Mouse (Mus musculus): ENCODE data around the gene Tex261. TPM values are rescaled to one million over a fixed set of nuclear protein-coding genes. Genes with fewer than 3 reads are reported as not detected.

Gene Tex261
- polyA plus RNA-seq, 2 experiments = 21.6 to 44.2 TPM

DNA sequence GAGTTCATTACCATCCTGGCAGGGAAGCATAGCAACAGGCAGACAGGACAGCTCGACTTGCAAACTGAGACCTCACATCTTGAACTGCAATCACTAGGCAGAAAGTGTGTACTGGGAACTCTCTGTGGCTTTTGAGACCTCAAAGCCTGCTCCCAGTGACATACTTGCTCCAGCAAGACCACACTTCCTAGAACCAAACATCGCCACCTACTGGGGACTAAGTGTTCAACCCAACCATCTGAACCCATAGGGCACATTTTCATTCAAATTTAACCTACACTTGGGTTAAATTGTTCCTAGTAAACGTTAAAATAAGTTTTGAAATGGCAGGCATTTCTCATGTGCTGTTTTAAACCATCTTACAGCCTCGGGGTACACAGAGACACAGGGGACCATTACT, 48.4 kb downstream of the Tex261 start:
- Histone ChIP-seq H3K9me3 (ENCODE audit: control insufficient read depth, low read length) (no peaks in the 10 kb centered on the region), H3K4me2 (ENCODE audit: low read depth) (no peak overlapping the region), H3K9ac (replicated peaks) (no peak overlapping the region), H3K27ac (no peak overlapping the region), H3K4me3 (ENCODE audit: insufficient read depth in 1 of 2, low read depth in 2 of 2, low read length in 2 of 2) (no peak overlapping the region), H3K4me1 (replicated peaks; ENCODE audit: control insufficient read depth in 2 of 2, insufficient read depth in 2 of 2, low read length in 1 of 2) (no peaks in the 10 kb centered on the region), H3K36me3 (replicated peaks; ENCODE audit: control insufficient read depth, insufficient read depth, low read depth) (no peaks in the 10 kb centered on the region), H3K27me3 (ENCODE audit: control insufficient read depth, insufficient read depth, low read length) (peaks cover 3% of the 10 kb centered on the region)
- no peak for DNase-seq (ENCODE audit: low read depth in 3 of 3, low spot score in 3 of 3)
- TF ChIP-seq EP300 (IDR thresholded peaks at IDR 0.05; ENCODE audit: low read depth) (no peak), CTCF (IDR thresholded peaks at IDR 0.05; ENCODE audit: low read depth) (peak; percentile 33; the same call in 1 of the 2 replicates)
- WGBS (ENCODE audit: insufficient replicate concordance) = 22% methylated on average over 4 of the region's 4 CpGs
- ATAC-seq (ENCODE audit: insufficient read depth) = no peak

DNA sequence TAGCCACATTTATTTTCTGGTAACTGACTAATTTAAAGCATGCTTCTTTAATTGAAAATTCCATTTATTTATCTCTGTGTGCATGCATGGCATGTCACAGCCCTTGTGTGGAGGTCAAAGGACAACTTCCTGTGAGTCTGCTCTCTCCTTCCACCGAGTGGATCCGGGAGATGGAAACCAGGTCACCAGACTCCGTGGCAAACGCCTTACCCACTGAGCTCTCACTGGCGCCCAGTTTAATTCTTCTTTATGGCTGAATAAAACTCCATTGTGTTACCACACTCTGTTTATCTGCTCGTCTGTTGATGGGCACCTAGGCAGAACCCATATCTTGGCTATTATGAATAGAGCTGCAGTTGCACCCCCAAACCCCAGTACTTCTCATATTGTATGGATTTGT, 53.1 kb downstream of the Tex261 start:
- Histone ChIP-seq H3K36me3 (replicated peaks; ENCODE audit: control insufficient read depth, insufficient read depth, low read depth) (no peaks in the 10 kb centered on the region), H3K27me3 (ENCODE audit: control insufficient read depth, insufficient read depth, low read length) (peaks cover 23% of the 10 kb centered on the region), H3K9me3 (ENCODE audit: control insufficient read depth, low read length) (no peaks in the 10 kb centered on the region), H3K4me3 (ENCODE audit: insufficient read depth in 1 of 2, low read depth in 2 of 2, low read length in 2 of 2) (no peak overlapping the region), H3K4me2 (ENCODE audit: low read depth) (no peak overlapping the region), H3K27ac (no peak overlapping the region), H3K4me1 (replicated peaks; ENCODE audit: control insufficient read depth in 2 of 2, insufficient read depth in 2 of 2, low read length in 1 of 2) (no peaks in the 10 kb centered on the region), H3K9ac (replicated peaks) (no peak overlapping the region)
- DNase-seq (ENCODE audit: low read depth in 3 of 3, low spot score in 3 of 3) (no peak), ATAC-seq (ENCODE audit: insufficient read depth) (no peak)
- WGBS (ENCODE audit: insufficient replicate concordance) = 14% methylated on average over 6 of the region's 6 CpGs
- TF ChIP-seq CTCF (IDR thresholded peaks at IDR 0.05; ENCODE audit: low read depth) = no peak
- no peak for TF ChIP-seq EP300 (IDR thresholded peaks at IDR 0.05; ENCODE audit: low read depth)

Other genes starting within 250 kb of the Tex261 start
- 2.3 and 2.7 TPM in 2 replicates for gene Actg2, start 239.5 kb downstream of the Tex261 start, polyA plus RNA-seq (2012; rRNA removed)
- 1.4 and 2.4 TPM in 2 replicates for gene Actg2, start 239.5 kb downstream of the Tex261 start, polyA plus RNA-seq (2014; fragmentation: Nextera tagmentation; extraction: Ambion mirVana)
- 5.1 and 6.2 TPM in 2 replicates for gene Stambp, start 203.1 kb downstream of the Tex261 start, polyA plus RNA-seq (2012; rRNA removed)
- gene Stambp, start 203.1 kb downstream of the Tex261 start, polyA plus RNA-seq (2014; fragmentation: Nextera tagmentation; extraction: Ambion mirVana) = 9.9 and 10.1 TPM in 2 replicates
- gene Clec4f, start 119.6 kb downstream of the Tex261 start, polyA plus RNA-seq (2012; rRNA removed) = 3.3 and 3.9 TPM in 2 replicates
- gene Clec4f, start 119.6 kb downstream of the Tex261 start, polyA plus RNA-seq (2014; fragmentation: Nextera tagmentation; extraction: Ambion mirVana) = 4.1 and 5.3 TPM in 2 replicates
- gene Cd207, start 98.0 kb downstream of the Tex261 start, polyA plus RNA-seq (2012; rRNA removed) = 0.08 and 0.17 TPM in 2 replicates
- 0.33 and 0.53 TPM in 2 replicates for gene Cd207, start 98.0 kb downstream of the Tex261 start, polyA plus RNA-seq (2014; fragmentation: Nextera tagmentation; extraction: Ambion mirVana)
- gene Vax2, start 64.5 kb downstream of the Tex261 start, polyA plus RNA-seq (2012; rRNA removed) = not detected in 2 replicates
- not detected in 2 replicates for gene Vax2, start 64.5 kb downstream of the Tex261 start, polyA plus RNA-seq (2014; fragmentation: Nextera tagmentation; extraction: Ambion mirVana)
- gene Atp6v1b1, start 32.8 kb downstream of the Tex261 start, polyA plus RNA-seq (2012; rRNA removed) = 0.02 TPM in 1 of 2 replicates, not detected in the other
- not detected in 2 replicates for gene Atp6v1b1, start 32.8 kb downstream of the Tex261 start, polyA plus RNA-seq (2014; fragmentation: Nextera tagmentation; extraction: Ambion mirVana)
- gene Ankrd53, start 13.2 kb downstream of the Tex261 start, polyA plus RNA-seq (2012; rRNA removed) = not detected in 2 replicates
- gene Ankrd53, start 13.2 kb downstream of the Tex261 start, polyA plus RNA-seq (2014; fragmentation: Nextera tagmentation; extraction: Ambion mirVana) = 0.08 TPM in 1 of 2 replicates, not detected in the other
- gene Nagk, start 19.2 kb upstream of the Tex261 start, polyA plus RNA-seq (2012; rRNA removed) = 5.4 and 6.0 TPM in 2 replicates
- 13.9 and 15.6 TPM in 2 replicates for gene Nagk, start 19.2 kb upstream of the Tex261 start, polyA plus RNA-seq (2014; fragmentation: Nextera tagmentation; extraction: Ambion mirVana)
- 4.0 and 5.6 TPM in 2 replicates for gene Paip2b, start 55.9 kb upstream of the Tex261 start, polyA plus RNA-seq (2012; rRNA removed)
- gene Paip2b, start 55.9 kb upstream of the Tex261 start, polyA plus RNA-seq (2014; fragmentation: Nextera tagmentation; extraction: Ambion mirVana) = 2.5 and 3.5 TPM in 2 replicates
- gene Zfp638, start 91.3 kb upstream of the Tex261 start, polyA plus RNA-seq (2012; rRNA removed) = 7.4 and 14.0 TPM in 2 replicates
- gene Zfp638, start 91.3 kb upstream of the Tex261 start, polyA plus RNA-seq (2014; fragmentation: Nextera tagmentation; extraction: Ambion mirVana) = 18.6 and 19.3 TPM in 2 replicates
- 1.5 and 1.9 TPM in 2 replicates for gene Dysf, start 232.8 kb upstream of the Tex261 start, polyA plus RNA-seq (2012; rRNA removed)
- 1.2 and 1.6 TPM in 2 replicates for gene Dysf, start 232.8 kb upstream of the Tex261 start, polyA plus RNA-seq (2014; fragmentation: Nextera tagmentation; extraction: Ambion mirVana)

Measured in liver, embryonic 14.5 days (tissue).